Mouse (Mus musculus) liver, embryonic 14.5 days (tissue): Measurements from ENCODE around the gene Eno2. TPM values are rescaled to one million over a fixed set of nuclear protein-coding genes. Genes with fewer than 3 reads are reported as not detected.
A peak's percentile ranks its signal among the peaks of the same experiment; 100 is the strongest.

Experiments
- ATAC-seq: fragments of 200-750 bp; cut with Nextera tagmentation; 2 replicates; pipeline ENCODE4 v1.8.0; 2017; ENCODE audit warnings: moderate number of reproducible peaks, mild to moderate bottlenecking, moderate library complexity; ENCODE audit not compliant: insufficient read depth
- DNase-seq, 3 experiments: peaks; one replicate each; pipeline ENCODE4 v3.0.0-alpha.2; 2012 to 2013; ENCODE audit warnings: low read depth in 3 of 3, low spot score in 3 of 3
- H3K27ac ChIP-seq: fragments of 300-500 bp; sonication (generic); 2 replicates; pipeline ENCODE4 v1.5.1; 2014; ENCODE audit warnings: moderate library complexity, mild to moderate bottlenecking, control low read depth, inconsistent platforms
- H3K27me3 ChIP-seq: fragments of 300-500 bp; sonication (generic); 2 replicates; pipeline ENCODE4 v1.6.1; 2014; ENCODE audit warnings: mild to moderate bottlenecking, low read length, moderate library complexity; ENCODE audit not compliant: control insufficient read depth, insufficient read depth
- H3K36me3 ChIP-seq: fragments of 300-500 bp; sonication (generic); replicated peaks from 2 replicates; pipeline ENCODE4 v1.6.1; 2014; ENCODE audit warnings: low read depth; ENCODE audit not compliant: control insufficient read depth, insufficient read depth
- H3K4me1 ChIP-seq, 2 experiments: fragments of 200-500 bp in 1 of 2; fragments of 300-500 bp in 1 of 2; sonication (generic) in 1 of 2; replicated peaks; 2 replicates each; pipeline ENCODE4 v1.6.1; 2012 to 2014; ENCODE audit warnings: antibody characterized with exemption in 1 of 2, inconsistent platforms in 1 of 2, low read length in 1 of 2; ENCODE audit not compliant: control insufficient read depth in 2 of 2, insufficient read depth in 2 of 2
- H3K4me2 ChIP-seq: fragments of 300-500 bp; sonication (generic); 2 replicates; pipeline ENCODE4 v1.6.1; 2014; ENCODE audit warnings: low read depth, mild to moderate bottlenecking, control low read depth, moderate library complexity
- H3K4me3 ChIP-seq, 2 experiments: fragments of 200-500 bp in 1 of 2; fragments of 300-500 bp in 1 of 2; sonication (generic) in 1 of 2; 2 replicates each; pipeline ENCODE4 v1.5.1; 2012 to 2014; ENCODE audit warnings: low read depth in 2 of 2, low read length in 2 of 2, mild to moderate bottlenecking in 2 of 2, control low read depth in 1 of 2, inconsistent platforms in 1 of 2, moderate library complexity in 1 of 2; ENCODE audit not compliant: insufficient read depth in 1 of 2
- H3K9ac ChIP-seq: fragments of 300-500 bp; sonication (generic); replicated peaks from 2 replicates; pipeline ENCODE4 v1.6.1; 2014; ENCODE audit warnings: mild to moderate bottlenecking, control low read depth, moderate library complexity
- H3K9me3 ChIP-seq: fragments of 300-500 bp; sonication (generic); 2 replicates; pipeline ENCODE4 v1.6.1; 2016; ENCODE audit warnings: low read length, mixed read lengths; ENCODE audit not compliant: control insufficient read depth
- CTCF ChIP-seq: IDR thresholded peaks from 2 replicates; pipeline ENCODE4 v1.5.1; 2016; ENCODE audit warnings: antibody characterized with exemption, low read depth, control low read depth
- EP300 ChIP-seq: IDR thresholded peaks from 2 replicates; pipeline ENCODE4 v1.6.1; 2016; ENCODE audit warnings: antibody characterized with exemption, low read depth
- WGBS: fragments of 180-500 bp; shearing (Covaris S2); extraction: QIAGEN DNeasy Blood & Tissue Kit; methylation state at CpG from one replicate; pipeline ENCODE4 v1.1.7; 2014; ENCODE audit not compliant: insufficient replicate concordance; 5-methylcytosine and 5-hydroxymethylcytosine counted together
- polyA plus RNA-seq, 2 experiments: library from polyadenylated mRNA; depleted of rRNA in 1 of 2; stranded (reverse) in 1 of 2; unstranded in 1 of 2; fragments of >200 nt; fragmentation: Nextera tagmentation in 1 of 2; extraction: Ambion mirVana in 1 of 2; gene quantifications; 2 replicates each; pipeline versions ENCODE4 v1.2.1 to v1.2.3; 2012 to 2014

The Eno2 gene
- polyA plus RNA-seq, 2 experiments, result 0.50 TPM; not detected in 1

DNA sequence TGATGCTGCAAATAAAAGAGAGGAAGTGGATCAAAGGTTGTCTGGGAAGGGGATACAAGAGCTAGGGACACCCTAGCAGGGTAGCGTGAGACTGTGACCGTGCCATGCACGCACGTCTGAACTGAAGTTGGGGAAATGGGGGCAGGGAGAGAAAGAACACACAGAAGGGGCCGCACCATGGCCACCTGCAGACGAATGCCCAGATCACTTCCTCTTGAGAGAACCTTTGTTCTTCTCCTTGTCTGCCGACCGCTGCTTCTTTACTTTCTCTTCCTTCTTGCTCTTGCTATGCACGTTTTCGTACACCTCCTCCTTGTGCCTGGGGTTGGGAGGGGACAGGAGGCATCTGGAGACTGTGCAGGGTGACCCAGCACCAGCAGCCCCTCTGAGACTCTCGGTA lies 48.6 kb downstream of the Eno2 start:
- no peak overlapping the region for H3K4me3 ChIP-seq
- WGBS, result 68% methylated on average over 11 of the region's 11 CpGs
- H3K9ac ChIP-seq, result no peak overlapping the region
- no peaks in the 10 kb centered on the region for H3K27me3 ChIP-seq
- TF ChIP-seq EP300 (no peak), CTCF (no peak)
- H3K4me1 ChIP-seq, result peaks cover 21 to 22% of the 10 kb centered on the region in 2 experiments
- H3K36me3 ChIP-seq, result peaks cover 8% of the 10 kb centered on the region
- DNase-seq (no peak), ATAC-seq (no peak)
- no peaks in the 10 kb centered on the region for H3K9me3 ChIP-seq
- H3K4me2 ChIP-seq, result no peak overlapping the region
- peak overlapping the region; percentile 15; the same call in 1 of the 2 replicates for H3K27ac ChIP-seq

DNA sequence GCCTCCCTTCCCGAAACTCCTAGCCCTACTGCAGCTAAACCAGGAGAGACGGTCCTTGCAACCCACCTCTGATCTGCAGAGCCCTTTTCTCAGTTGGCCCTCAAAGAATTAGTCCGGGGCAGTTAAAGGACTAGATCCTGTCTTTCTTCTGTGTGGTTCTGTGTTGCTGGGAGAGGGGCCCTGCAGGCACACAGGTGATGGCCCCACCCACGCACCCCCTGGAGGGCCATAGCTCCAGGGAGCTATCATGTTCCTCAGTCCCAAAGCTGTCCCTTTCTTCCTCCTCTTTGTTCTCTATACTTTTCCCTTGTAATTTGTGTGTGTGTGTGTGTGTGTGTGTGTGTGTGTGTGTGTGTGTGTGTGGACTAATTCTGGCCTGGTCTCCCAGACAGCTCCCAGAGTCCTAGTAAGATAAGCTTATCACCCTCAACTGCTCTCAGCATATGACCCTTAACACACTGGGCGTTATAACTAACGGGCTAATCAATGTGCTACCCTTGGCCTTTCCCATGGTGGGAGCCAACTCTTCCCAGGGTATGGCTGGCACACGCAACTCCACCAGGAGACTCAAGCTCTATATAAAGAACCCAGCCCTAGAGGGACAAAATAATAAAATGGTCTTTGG lies 50.0 kb downstream of the Eno2 start:
- no peaks in the 10 kb centered on the region for H3K9me3 ChIP-seq
- DNase-seq (peak in 2 of 3 experiments; percentile 41 to 52), ATAC-seq (peak; percentile 90)
- H3K27me3 ChIP-seq, result no peaks in the 10 kb centered on the region
- 27% methylated on average over 7 of the region's 7 CpGs for WGBS
- peak overlapping the region; percentile 63 for H3K27ac ChIP-seq
- peaks cover 23% of the 10 kb centered on the region for H3K36me3 ChIP-seq
- peak overlapping the region; percentile 45 for H3K9ac ChIP-seq
- peaks cover 18 to 21% of the 10 kb centered on the region in 2 experiments for H3K4me1 ChIP-seq
- H3K4me2 ChIP-seq, result peak overlapping the region; percentile 51
- H3K4me3 ChIP-seq, result no peak overlapping the region
- TF ChIP-seq CTCF (peak; percentile 57), EP300 (peak; percentile 71)

- ATAC-seq (no peak), DNase-seq (no peak)
- peaks cover 18 to 21% of the 10 kb centered on the region in 2 experiments for H3K4me1 ChIP-seq
- no peak for TF ChIP-seq EP300
- no peak for TF ChIP-seq CTCF
- no peaks in the 10 kb centered on the region for H3K9me3 ChIP-seq
- peak overlapping the region; percentile 51 for H3K4me2 ChIP-seq
- peaks cover 26% of the 10 kb centered on the region for H3K36me3 ChIP-seq
- WGBS, result 73% methylated on average over 16 of the region's 16 CpGs
- no peak overlapping the region for H3K4me3 ChIP-seq
- H3K27ac ChIP-seq, result peak overlapping the region; percentile 63
- no peak overlapping the region for H3K9ac ChIP-seq
- H3K27me3 ChIP-seq, result no peaks in the 10 kb centered on the region
Measured at GRCm38 (mm10) chr6:124718703-124719102, 50.8 kb downstream of the Eno2 start.

DNA sequence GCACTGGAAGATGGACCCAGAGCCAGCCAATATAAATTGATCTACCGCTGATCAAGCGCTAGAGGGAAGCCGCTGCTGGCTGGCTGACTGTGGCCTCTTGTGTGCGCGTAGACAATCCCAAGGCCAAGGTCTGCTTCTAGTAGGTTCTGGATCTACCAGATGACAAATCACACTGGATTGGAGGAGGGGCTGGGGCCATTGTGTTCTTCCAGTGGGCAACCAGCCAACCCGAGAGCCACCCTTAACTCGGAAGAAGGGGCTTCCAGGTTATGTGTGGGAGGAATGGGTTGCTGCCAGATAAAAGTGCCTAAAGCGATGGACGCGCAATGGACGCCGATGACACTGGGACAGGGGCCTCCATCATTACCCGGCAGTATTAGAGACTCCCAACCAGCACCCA lies 51.5 kb downstream of the Eno2 start:
- Histone ChIP-seq H3K27ac (no peak overlapping the region), H3K4me1 (peaks cover 22 to 24% of the 10 kb centered on the region in 2 experiments), H3K4me3 (no peak overlapping the region)

GRCm38 (mm10) chr6:124716864-124717490 lies 52.5 kb downstream of the Eno2 start:
- WGBS, result 68% methylated on average over 20 of the region's 20 CpGs
- no peak for ATAC-seq
- Histone ChIP-seq H3K27me3 (no peaks in the 10 kb centered on the region), H3K27ac (no peak overlapping the region), H3K4me1 (peaks cover 22 to 24% of the 10 kb centered on the region in 2 experiments), H3K4me2 (no peak overlapping the region), H3K9ac (no peak overlapping the region), H3K36me3 (peaks cover 26% of the 10 kb centered on the region), H3K9me3 (no peaks in the 10 kb centered on the region), H3K4me3 (no peak overlapping the region)
- no peak for DNase-seq
- no peak for TF ChIP-seq EP300
- TF ChIP-seq CTCF, result peak; percentile 82

More for the DNA sequence above, 51.5 kb downstream of the Eno2 start:
- TF ChIP-seq EP300 (no peak), CTCF (no peak)
- Histone ChIP-seq H3K36me3 (peaks cover 26% of the 10 kb centered on the region), H3K4me2 (no peak overlapping the region), H3K9me3 (no peaks in the 10 kb centered on the region), H3K9ac (no peak overlapping the region), H3K27me3 (no peaks in the 10 kb centered on the region)
- DNase-seq, result no peak
- ATAC-seq, result no peak
- WGBS, result 81% methylated on average over 13 of the region's 13 CpGs
